Mouse (Mus musculus): ENCODE results near the gene Tomm40.

Gene Tomm40

GRCm38 (mm10) chr7:19745971-19746370 lies 30.7 kb upstream of the Tomm40 start:
- no peak for DNase-seq (ENCODE audit: extremely low read depth, low read depth, low spot score)

- no peak for DNase-seq (ENCODE audit: extremely low read depth, low read depth, low spot score)
These were observed 29.6 kb upstream of the Tomm40 start for GRCm38 (mm10) chr7:19744590-19745385.

GRCm38 (mm10) chr7:19743791-19744190 lies 28.6 kb upstream of the Tomm40 start:
- no peak for DNase-seq (ENCODE audit: extremely low read depth, low read depth, low spot score)

- no peak for DNase-seq (ENCODE audit: extremely low read depth, low read depth, low spot score)
These were observed 27.2 kb upstream of the Tomm40 start for GRCm38 (mm10) chr7:19742468-19742867.

GRCm38 (mm10) chr7:19741329-19742031 lies 26.2 kb upstream of the Tomm40 start:
- DNase-seq (ENCODE audit: extremely low read depth, low read depth, low spot score), result no peak

GRCm38 (mm10) chr7:19740269-19740668 lies 25.0 kb upstream of the Tomm40 start:
- no peak for DNase-seq (ENCODE audit: extremely low read depth, low read depth, low spot score)

- DNase-seq (ENCODE audit: extremely low read depth, low read depth, low spot score), result no peak
These were observed 23.5 kb upstream of the Tomm40 start for GRCm38 (mm10) chr7:19738771-19739170.

- DNase-seq (ENCODE audit: extremely low read depth, low read depth, low spot score), result no peak
These were observed 21.3 kb upstream of the Tomm40 start for GRCm38 (mm10) chr7:19736389-19737057.

GRCm38 (mm10) chr7:19734178-19734666 lies 19.0 kb upstream of the Tomm40 start:
- no peak for DNase-seq (ENCODE audit: extremely low read depth, low read depth, low spot score)

GRCm38 (mm10) chr7:19726541-19726940 lies 11.3 kb upstream of the Tomm40 start:
- no peak for DNase-seq (ENCODE audit: extremely low read depth, low read depth, low spot score)

- no peak for DNase-seq (ENCODE audit: extremely low read depth, low read depth, low spot score)
These were observed 8.9 kb upstream of the Tomm40 start for GRCm38 (mm10) chr7:19724167-19724566.

GRCm38 (mm10) chr7:19722754-19723195 lies 7.5 kb upstream of the Tomm40 start:
- DNase-seq (ENCODE audit: extremely low read depth, low read depth, low spot score), result no peak

- no peak for DNase-seq (ENCODE audit: extremely low read depth, low read depth, low spot score)
These were observed 4.0 kb upstream of the Tomm40 start for GRCm38 (mm10) chr7:19719200-19719599.

GRCm38 (mm10) chr7:19718297-19718952 lies 3.2 kb upstream of the Tomm40 start:
- DNase-seq (ENCODE audit: extremely low read depth, low read depth, low spot score), result no peak

GRCm38 (mm10) chr7:19717346-19717745 lies 2.1 kb upstream of the Tomm40 start:
- no peak for DNase-seq (ENCODE audit: extremely low read depth, low read depth, low spot score)

GRCm38 (mm10) chr7:19716822-19717221 lies 1.6 kb upstream of the Tomm40 start:
- no peak for DNase-seq (ENCODE audit: extremely low read depth, low read depth, low spot score)

- no peak for DNase-seq (ENCODE audit: extremely low read depth, low read depth, low spot score)
These were observed 931 bp upstream of the Tomm40 start for GRCm38 (mm10) chr7:19716055-19716682.

- no peak for DNase-seq (ENCODE audit: extremely low read depth, low read depth, low spot score)
These were observed 402 bp downstream of the Tomm40 start for GRCm38 (mm10) chr7:19714836-19715235.

- no peak for DNase-seq (ENCODE audit: extremely low read depth, low read depth, low spot score)
These were observed 1.6 kb downstream of the Tomm40 start for GRCm38 (mm10) chr7:19713598-19713997.

GRCm38 (mm10) chr7:19713196-19713595 lies 2.0 kb downstream of the Tomm40 start:
- no peak for DNase-seq (ENCODE audit: extremely low read depth, low read depth, low spot score)

GRCm38 (mm10) chr7:19712414-19712813 lies 2.8 kb downstream of the Tomm40 start:
- no peak for DNase-seq (ENCODE audit: extremely low read depth, low read depth, low spot score)
